In genomic region chr1:183297473-183297885, GRCm38 (mm10) we compare ENCODE assay signal across 8 mouse cellular contexts. TPM values are rescaled to one million over a fixed set of nuclear protein-coding genes. Genes with fewer than 3 reads are reported as not detected.
DNase-seq lines count a peak whose midpoint lies in the region; ATAC-seq lines count a peak whose summit lies in the region.

No protein-coding gene starts in this region.

- H3K9me3 ChIP-seq in embryonic facial prominence, embryonic 14.5 days (ENCODE audit: control insufficient read depth, low read length): no peaks in the 10 kb centered on the region
- no peaks in the 10 kb centered on the region for H3K9me3 ChIP-seq in hindbrain, embryonic 12.5 days (replicated peaks)
- no peaks in the 10 kb centered on the region for H3K9me3 ChIP-seq in liver, embryonic 16.5 days (replicated peaks; ENCODE audit: control insufficient read depth, low read length)

- no peaks in the 10 kb centered on the region for H3K4me1 ChIP-seq in embryonic facial prominence, embryonic 14.5 days (ENCODE audit: control insufficient read depth, insufficient read depth, low read length)
- H3K4me1 ChIP-seq in hindbrain, embryonic 12.5 days: no peaks in the 10 kb centered on the region
- no peaks in the 10 kb centered on the region for H3K4me1 ChIP-seq in liver, embryonic 16.5 days (ENCODE audit: control insufficient read depth, low read depth, low read length)

- 0% methylated on average over 13 of the region's 30 CpGs for whole genome bisulfite sequencing in embryonic facial prominence, embryonic 14.5 days
- under 1% methylated on average over 26 of the region's 30 CpGs for WGBS in hindbrain, embryonic 12.5 days
- 1% methylated on average over 30 of the region's 30 CpGs for WGBS in liver, embryonic 16.5 days (ENCODE audit: insufficient replicate concordance)

- DNase-seq in layer of hippocampus, postnatal 25 days (ENCODE audit: extremely low spot score in 1 of 2, low spot score in 1 of 2): peak; percentile 16 to 40
- no peak for DNase-seq in layer of hippocampus, adult 11-12 months (ENCODE audit: low spot score)
- peak; percentile 54 for DNase-seq in NIH3T3 (ENCODE audit: low read depth)
- DNase-seq in embryonic facial prominence, embryonic 14.5 days (ENCODE audit: low spot score): peak; percentile 38
- peak; percentile 58 to 60 for DNase-seq in right cerebral cortex, postnatal 10 days (ENCODE audit: low spot score in 2 of 2)
- no peak for DNase-seq in adrenal gland, postnatal 14 days

- no peaks in the 10 kb centered on the region for H3K27me3 ChIP-seq in embryonic facial prominence, embryonic 14.5 days (replicated peaks; ENCODE audit: control insufficient read depth, insufficient read depth, low read length)
- no peaks in the 10 kb centered on the region for H3K27me3 ChIP-seq in hindbrain, embryonic 12.5 days
- H3K27me3 ChIP-seq in liver, embryonic 16.5 days (ENCODE audit: control insufficient read depth, insufficient read depth, low read depth, low read length): no peaks in the 10 kb centered on the region

- H3K9ac ChIP-seq in embryonic facial prominence, embryonic 14.5 days (ENCODE audit: low read depth, low read length): peak overlapping the region; percentile 66
- peak overlapping the region; percentile 39 for H3K9ac ChIP-seq in hindbrain, embryonic 12.5 days
- peak overlapping the region; percentile 47 for H3K9ac ChIP-seq in liver, embryonic 16.5 days (ENCODE audit: low read depth, low read length)

- H3K27ac ChIP-seq in embryonic facial prominence, embryonic 14.5 days (replicated peaks; ENCODE audit: low read depth, low read length): peak overlapping the region; percentile 61
- H3K27ac ChIP-seq in hindbrain, embryonic 12.5 days: peak overlapping the region; percentile 77; the same call in 1 of the 2 replicates
- H3K27ac ChIP-seq in liver, embryonic 16.5 days (ENCODE audit: low read length): peak overlapping the region; percentile 59

- H3K4me3 ChIP-seq in embryonic facial prominence, embryonic 14.5 days (ENCODE audit: low read depth, low read length): peak overlapping the region; percentile 52
- H3K4me3 ChIP-seq in hindbrain, embryonic 12.5 days: peak overlapping the region; percentile 47
- peak overlapping the region; percentile 64 for H3K4me3 ChIP-seq in liver, embryonic 16.5 days (ENCODE audit: low read depth, low read length)

- ATAC-seq in embryonic facial prominence, embryonic 14.5 days (ENCODE audit: low read depth): peak; percentile 58
- peak; percentile 9 for ATAC-seq in hindbrain, embryonic 12.5 days (ENCODE audit: low FRiP score)
- ATAC-seq in liver, embryonic 16.5 days (ENCODE audit: low read depth): peak; percentile 62

- H3K36me3 ChIP-seq in embryonic facial prominence, embryonic 14.5 days (ENCODE audit: control insufficient read depth, insufficient read depth, low read length): peaks cover 10% of the 10 kb centered on the region; the same call in 1 of the 2 replicates
- H3K36me3 ChIP-seq in hindbrain, embryonic 12.5 days: peaks cover 3% of the 10 kb centered on the region
- no peaks in the 10 kb centered on the region; the same call in 1 of the 2 replicates for H3K36me3 ChIP-seq in liver, embryonic 16.5 days (ENCODE audit: control insufficient read depth, insufficient read depth)

- peak overlapping the region; percentile 55 for H3K4me2 ChIP-seq in embryonic facial prominence, embryonic 14.5 days (ENCODE audit: low read depth, low read length)
- peak overlapping the region; percentile 54 for H3K4me2 ChIP-seq in hindbrain, embryonic 12.5 days (replicated peaks)
- H3K4me2 ChIP-seq in liver, embryonic 16.5 days (ENCODE audit: low read depth, low read length): peak overlapping the region; percentile 60

RNA-seq across cellular contexts. Expression of gene Brox, which starts 0.4 kb away (rescaled TPM):
- 10 to 100 TPM; 51.3 to 52.7 TPM for total RNA-seq in layer of hippocampus, postnatal 25 days (2021)
- 49.4 and 50.4 TPM in 2 replicates for polyA plus RNA-seq in embryonic facial prominence, embryonic 14.5 days (2014; fragmentation: Nextera tagmentation; extraction: Ambion mirVana)
- polyA plus RNA-seq in hindbrain, embryonic 12.5 days (2016; fragmentation: Nextera tagmentation; extraction: Ambion mirVana): 77.8 and 86.9 TPM in 2 replicates
- polyA plus RNA-seq in liver, embryonic 16.5 days (2015; fragmentation: Nextera tagmentation; extraction: Ambion mirVana): 20.8 and 21.0 TPM in 2 replicates
- 48.2 and 51.8 TPM in 2 replicates for total RNA-seq in adrenal gland, postnatal 14 days (2021)

RNA-seq across cellular contexts. Expression of gene Aida, which starts 1.1 kb away (rescaled TPM):
- 10 to 100 TPM; 45.2 to 50.7 TPM for total RNA-seq in layer of hippocampus, postnatal 25 days (2021)
- 35.5 and 40.8 TPM in 2 replicates for polyA plus RNA-seq in embryonic facial prominence, embryonic 14.5 days (2014; fragmentation: Nextera tagmentation; extraction: Ambion mirVana)
- polyA plus RNA-seq in hindbrain, embryonic 12.5 days (2016; fragmentation: Nextera tagmentation; extraction: Ambion mirVana): 72.7 and 74.3 TPM in 2 replicates
- polyA plus RNA-seq in liver, embryonic 16.5 days (2015; fragmentation: Nextera tagmentation; extraction: Ambion mirVana): 14.0 and 14.2 TPM in 2 replicates
- 51.3 and 53.4 TPM in 2 replicates for total RNA-seq in adrenal gland, postnatal 14 days (2021)

Comparison
In these comparisons a context has a peak if more than half of its experiments do, and no peak if none do; other contexts are left out.
1. DNase-seq: peak in layer of hippocampus, postnatal 25 days (2 of 2), NIH3T3 (single experiment), embryonic facial prominence, embryonic 14.5 days (single experiment) and right cerebral cortex, postnatal 10 days (2 of 2); none in layer of hippocampus, adult 11-12 months (single experiment) and adrenal gland, postnatal 14 days (single experiment).
2. ATAC-seq: peak in every context shown above with its lines; median percentile 62 in liver, embryonic 16.5 days; 58 in embryonic facial prominence, embryonic 14.5 days; 9 in hindbrain, embryonic 12.5 days.
3. Peak in every context shown above with its lines, with median percentiles within 50 percentile points of each other: H3K27ac ChIP-seq, H3K4me2 ChIP-seq, H3K4me3 ChIP-seq and H3K9ac ChIP-seq.